Mouse (Mus musculus): Measurements from ENCODE around the gene Il17c.

GRCm38 (mm10) chr8:122428163-122428562 is 6.3 kb downstream of the Il17c start:
- TF ChIP-seq CTCF (IDR thresholded peaks at IDR 0.05; ENCODE audit: borderline replicate concordance, insufficient read depth, low read length) = no peak
- no peak for TF ChIP-seq POLR2A (IDR thresholded peaks at IDR 0.05; ENCODE audit: low read depth, low read length)

Data from embryonic fibroblast, embryonic 13.5 days (primary cell).